Mouse (Mus musculus) frontal cortex, adult (tissue): ENCODE data around the gene Pacsin2.
A peak's percentile ranks its signal among the peaks of the same experiment; 100 is the strongest.
"Not testable (repeated sequence)": the region's sequence is repeated elsewhere in the genome, so short reads cannot be mapped to it uniquely, and the experiment has no call there.

Experiments used
- ATAC-seq: cut with Nextera tagmentation; 2 replicates; pipeline ENCODE4 v1.9.2; 2017; ENCODE audit warnings: mild to moderate bottlenecking, moderate library complexity, mixed read lengths; ENCODE audit not compliant: low TSS enrichment

The Pacsin2 gene

GRCm38 (mm10) chr15:83464083-83464904, at the start of gene Pacsin2:
Pacsin2 (minus strand) TSS chr15:83464606.
- ATAC-seq = peak; percentile 97

GRCm38 (mm10) chr15:83512489-83513281, 48.3 kb upstream of the Pacsin2 start:
- no peak for ATAC-seq

- ATAC-seq = peak; percentile 98
Observed at GRCm38 (mm10) chr15:83510805-83511405, 46.5 kb upstream of the Pacsin2 start, which contains the start of gene Ttll1. Ttll1 (minus strand) TSS chr15:83510893.

- peak; percentile 53 for ATAC-seq
Observed at GRCm38 (mm10) chr15:83509950-83510804, 45.8 kb upstream of the Pacsin2 start.

DNA sequence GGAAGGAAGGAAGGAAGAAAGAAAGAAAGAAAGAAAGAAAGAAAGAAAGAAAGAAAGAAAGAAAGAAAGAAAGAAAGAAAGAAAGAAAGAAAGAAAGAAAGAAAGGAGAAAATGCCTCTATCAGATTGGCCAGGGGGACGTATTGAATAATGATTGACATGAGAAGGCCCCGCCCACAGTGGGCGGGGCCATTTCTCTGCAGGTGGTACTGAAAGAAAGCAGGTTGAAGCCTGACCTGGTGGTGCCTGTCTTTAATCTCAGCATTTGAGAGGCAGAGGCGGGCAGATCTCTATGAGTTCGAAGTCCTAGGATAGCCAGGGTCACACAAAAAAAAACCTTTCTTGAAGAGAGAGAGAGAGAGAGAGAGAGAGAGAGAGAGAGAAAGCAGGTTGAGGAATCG, 37.1 kb upstream of the Pacsin2 start:
- not testable (repeated sequence) for ATAC-seq

- no peak for ATAC-seq
Observed at GRCm38 (mm10) chr15:83500352-83500751, 35.9 kb upstream of the Pacsin2 start.

DNA sequence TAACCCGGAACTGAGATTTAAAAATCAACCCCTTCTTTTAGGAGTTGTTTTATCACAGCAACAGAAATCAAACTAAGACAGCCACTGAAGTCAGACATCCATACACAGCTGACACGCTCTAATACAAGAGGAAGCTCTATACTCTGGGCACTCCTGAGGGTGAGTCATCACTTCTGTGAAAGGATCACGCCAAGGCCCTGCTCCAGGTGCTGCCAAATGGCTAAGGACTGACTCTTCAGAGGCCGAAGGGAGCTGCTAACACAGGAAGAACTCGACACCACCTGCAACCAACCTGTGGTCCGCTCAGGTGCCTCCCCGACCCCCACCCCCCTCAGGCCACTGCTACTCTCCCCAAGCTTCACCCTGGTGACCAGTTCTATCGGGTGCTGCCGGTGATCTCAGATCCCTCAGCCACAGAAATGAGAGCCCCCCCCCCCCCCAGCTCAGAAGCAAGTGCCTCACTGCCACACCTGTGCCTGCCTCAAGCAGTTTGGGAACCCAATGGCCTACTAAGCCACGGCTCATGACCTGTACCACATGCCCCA, 34.9 kb upstream of the Pacsin2 start:
- ATAC-seq = no peak

- no peak for ATAC-seq
Observed at GRCm38 (mm10) chr15:83497299-83497698, 32.9 kb upstream of the Pacsin2 start.

- no peak for ATAC-seq
Observed at GRCm38 (mm10) chr15:83495787-83496367, 31.5 kb upstream of the Pacsin2 start.

DNA sequence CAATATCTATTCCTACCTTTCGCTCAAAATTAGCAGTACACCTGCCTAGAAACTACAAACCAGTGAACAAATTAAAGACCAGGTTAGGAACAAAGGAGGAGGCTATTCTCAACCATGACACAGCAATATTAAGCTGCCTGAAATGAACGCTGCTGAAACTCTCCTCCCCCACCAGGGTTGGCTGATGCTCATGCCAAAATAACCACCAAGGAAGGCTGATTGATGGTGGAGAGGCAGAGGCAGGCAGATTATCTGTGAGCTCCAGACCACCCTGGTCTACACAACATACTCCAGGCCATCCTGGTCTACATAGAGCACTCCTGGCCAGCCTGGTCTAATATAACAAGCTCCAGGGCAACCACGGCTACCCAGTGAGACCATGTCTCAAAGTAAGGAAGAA, 30.8 kb upstream of the Pacsin2 start:
- no peak for ATAC-seq

GRCm38 (mm10) chr15:83494572-83494920, 30.1 kb upstream of the Pacsin2 start:
- no peak for ATAC-seq

GRCm38 (mm10) chr15:83493856-83494571, 29.6 kb upstream of the Pacsin2 start:
- ATAC-seq = no peak

DNA sequence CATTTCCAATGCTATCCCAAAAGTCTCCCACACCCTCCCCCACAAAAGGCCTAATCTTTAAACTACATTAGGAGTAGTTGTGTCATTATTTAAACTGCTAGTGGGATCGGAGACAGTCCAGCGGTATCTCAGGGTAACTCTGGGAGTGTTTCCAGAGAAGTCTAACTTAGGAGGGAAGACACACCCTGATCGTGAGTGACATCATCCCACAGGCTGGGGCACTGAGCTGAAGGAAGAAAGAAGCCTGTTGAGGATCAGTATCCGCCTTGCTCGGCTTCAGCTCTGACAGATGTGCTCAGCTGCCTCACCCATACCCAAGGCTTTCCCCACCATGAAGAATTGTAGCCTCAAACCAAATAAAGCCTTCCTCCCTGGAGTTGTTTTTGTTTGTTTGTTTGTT, 27.5 kb upstream of the Pacsin2 start:
- ATAC-seq = no peak

- ATAC-seq = no peak
Observed at GRCm38 (mm10) chr15:83489471-83489870, 25.1 kb upstream of the Pacsin2 start.

- peak; percentile 79 for ATAC-seq
Observed at GRCm38 (mm10) chr15:83487477-83488115, 23.2 kb upstream of the Pacsin2 start.

GRCm38 (mm10) chr15:83484311-83484710, 19.9 kb upstream of the Pacsin2 start:
- ATAC-seq = no peak

DNA sequence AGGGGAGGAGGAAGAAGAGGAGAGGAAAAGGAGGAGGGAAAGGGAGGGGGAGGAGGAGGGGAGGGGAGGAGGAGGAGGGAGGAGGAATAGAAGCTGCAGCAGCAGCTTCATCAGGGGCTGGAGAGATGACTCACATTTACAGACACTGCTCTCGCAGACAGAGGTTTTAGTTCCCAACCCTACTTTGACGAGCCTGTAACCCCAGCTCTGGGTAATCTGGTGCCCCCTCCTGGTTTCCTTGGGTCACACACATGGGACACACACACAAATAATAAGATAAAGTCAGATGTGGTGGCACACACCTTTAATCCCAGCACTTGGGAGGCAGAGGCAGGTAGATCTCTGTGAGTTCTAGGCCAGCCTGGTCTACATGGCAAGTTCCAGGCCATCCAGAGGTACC, 19.1 kb upstream of the Pacsin2 start:
- no peak for ATAC-seq

DNA sequence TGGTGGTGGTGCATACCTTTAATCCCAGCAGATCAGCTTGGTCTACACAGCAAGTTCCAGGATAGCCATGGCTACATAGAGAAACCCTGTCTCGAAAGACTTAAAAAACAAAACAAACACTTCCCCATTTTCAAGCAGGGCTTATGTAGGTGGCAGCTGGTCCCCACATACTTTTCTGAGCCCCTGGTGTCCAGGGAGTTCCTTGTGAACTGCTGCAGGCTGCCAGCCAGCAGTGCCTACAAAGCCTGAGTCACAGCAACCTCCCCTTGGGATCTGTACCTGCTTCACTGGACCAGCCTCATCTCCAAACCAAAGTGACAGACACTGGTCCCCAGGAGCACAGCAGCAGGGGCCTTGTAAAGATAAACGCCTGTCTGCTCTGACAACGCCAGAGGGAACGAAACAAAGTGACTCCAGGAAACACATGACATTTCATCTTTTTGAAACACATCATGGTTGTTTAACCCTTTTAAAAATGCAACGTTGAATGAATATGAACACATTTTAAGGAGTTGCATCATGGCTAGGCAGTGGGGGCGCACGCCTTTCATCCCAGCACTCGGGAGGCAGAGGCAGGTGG, 18.3 kb upstream of the Pacsin2 start:
- no peak; the same call in 1 of the 2 replicates for ATAC-seq

DNA sequence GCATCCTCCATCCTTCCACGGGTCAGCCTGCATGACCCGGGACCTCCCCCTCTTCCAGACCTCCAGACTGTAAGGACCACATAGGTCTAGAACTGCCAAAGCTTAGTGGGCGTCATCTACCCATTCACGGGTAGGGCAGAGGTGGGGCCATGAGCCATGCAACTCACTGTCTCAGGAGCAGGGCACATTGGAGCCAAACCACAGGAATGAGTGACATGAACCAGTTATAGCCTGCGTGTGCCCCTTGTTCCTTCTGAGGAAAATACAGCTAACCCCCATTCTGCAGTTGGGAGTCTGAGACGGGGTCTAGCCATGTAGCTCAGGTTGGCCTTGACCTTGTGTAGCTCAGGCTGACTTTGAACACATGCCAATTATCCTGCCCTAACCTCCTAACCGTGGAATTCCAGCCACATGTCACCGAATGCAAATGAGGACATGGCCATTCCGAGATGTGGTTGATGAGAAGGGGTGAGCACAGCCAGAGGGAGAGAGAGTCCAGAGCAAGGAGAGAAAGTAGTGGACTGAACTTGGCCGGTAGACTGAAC, 16.9 kb upstream of the Pacsin2 start:
- no peak for ATAC-seq
